Mouse (Mus musculus) NIH3T3 (cell line): ENCODE results near the gene 1700093K21Rik.
"Not testable (repeated sequence)": the region's sequence is repeated elsewhere in the genome, so short reads cannot be mapped to it uniquely, and the experiment has no call there.

Experiments
- DNase-seq: peaks from one replicate; pipeline ENCODE4 v3.0.0-alpha.2; 2012; ENCODE audit warnings: low read depth

The 1700093K21Rik gene

DNA sequence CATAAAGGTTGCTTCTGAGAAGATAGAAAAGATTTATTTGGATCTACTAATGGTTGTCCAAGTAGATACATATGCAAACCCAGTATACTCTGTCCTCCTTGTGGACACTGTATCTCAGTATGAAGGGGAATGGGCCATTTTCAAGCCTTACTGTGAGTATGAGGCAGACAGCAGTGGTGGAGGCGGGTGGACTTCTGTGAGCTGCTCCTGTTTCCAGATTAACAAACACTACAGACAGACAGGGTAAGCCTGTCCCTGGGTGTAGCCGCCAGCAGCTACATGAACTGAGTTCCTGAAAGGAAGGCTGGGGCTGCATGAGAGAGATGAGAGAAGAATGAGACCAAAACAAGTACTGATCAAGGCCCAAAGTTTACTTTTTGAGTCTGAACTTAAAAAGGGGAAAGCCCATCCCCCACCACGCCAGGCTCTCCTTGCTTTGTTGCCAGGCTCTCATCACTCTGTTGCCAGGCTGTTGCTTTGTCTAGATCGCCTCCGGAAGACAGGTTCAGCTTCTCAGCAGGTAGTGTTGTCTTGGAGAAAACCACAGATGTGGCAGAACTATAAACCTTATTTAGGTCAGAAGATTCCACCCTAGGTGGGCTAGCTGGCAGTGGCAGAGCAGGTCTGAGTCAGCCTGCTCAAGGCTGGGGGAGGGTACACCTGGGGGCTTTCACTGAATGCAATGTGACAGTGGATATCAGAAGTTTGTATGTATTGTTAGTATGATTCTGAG lies at the start of gene 1700093K21Rik:
TSS of gene 1700093K21Rik (minus strand) at position 683 of the 733 bp plus-strand sequence.
- DNase-seq: no peak

DNA sequence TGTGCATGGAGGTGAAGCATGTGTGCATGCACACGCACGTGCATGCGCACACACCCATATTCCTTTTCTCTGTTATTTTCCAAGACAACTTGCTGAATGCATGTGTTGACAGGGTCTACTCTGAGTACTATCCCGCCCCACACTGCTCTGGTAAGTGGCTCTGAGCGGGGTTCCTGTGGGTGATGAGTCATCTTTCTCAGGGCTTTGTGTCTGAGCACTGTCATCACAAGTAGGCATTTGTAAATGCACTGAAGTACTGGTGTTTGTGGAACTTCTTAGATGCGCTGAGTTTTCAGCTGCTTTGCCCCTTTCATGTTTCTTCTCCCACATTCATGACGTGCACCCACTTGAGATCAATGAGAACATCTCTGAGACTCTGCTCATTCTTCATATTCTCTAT lies 49.2 kb upstream of the 1700093K21Rik start:
- peak; percentile 44 for DNase-seq

- peak; percentile 88 for DNase-seq
Observed at GRCm38 (mm10) chr11:23565761-23566160, 44.8 kb upstream of the 1700093K21Rik start.

DNA sequence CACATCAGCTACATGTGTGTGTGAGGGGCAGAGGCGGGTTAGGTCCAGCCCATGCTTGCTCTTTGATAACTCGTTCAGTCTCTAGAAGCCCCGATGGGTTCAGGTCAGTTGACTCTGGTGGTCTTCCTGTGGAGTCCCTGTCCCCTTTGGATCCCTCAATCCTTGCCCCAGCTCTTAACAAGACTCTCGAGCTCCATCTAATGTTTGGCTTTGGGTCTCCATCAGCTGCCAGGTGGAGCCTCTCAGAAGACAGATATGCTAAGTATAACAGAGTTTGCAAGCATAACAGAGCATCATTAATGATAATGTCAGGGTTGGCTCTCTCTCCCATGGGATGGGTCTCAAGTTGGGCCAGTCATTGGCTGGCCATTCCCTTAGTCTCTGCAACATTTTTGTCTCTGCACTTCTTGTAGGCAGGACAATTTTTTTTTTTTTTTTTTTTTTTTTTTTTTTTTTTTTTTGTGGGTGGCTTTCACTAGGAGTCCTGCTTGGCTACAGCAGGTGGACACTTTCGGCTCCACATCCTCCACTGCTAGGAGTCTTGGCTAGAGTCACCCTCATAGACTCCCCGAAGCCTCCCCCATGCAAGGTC lies 36.2 kb upstream of the 1700093K21Rik start:
- no peak for DNase-seq

GRCm38 (mm10) chr11:23537446-23537845 lies 16.5 kb upstream of the 1700093K21Rik start:
- no peak for DNase-seq

DNA sequence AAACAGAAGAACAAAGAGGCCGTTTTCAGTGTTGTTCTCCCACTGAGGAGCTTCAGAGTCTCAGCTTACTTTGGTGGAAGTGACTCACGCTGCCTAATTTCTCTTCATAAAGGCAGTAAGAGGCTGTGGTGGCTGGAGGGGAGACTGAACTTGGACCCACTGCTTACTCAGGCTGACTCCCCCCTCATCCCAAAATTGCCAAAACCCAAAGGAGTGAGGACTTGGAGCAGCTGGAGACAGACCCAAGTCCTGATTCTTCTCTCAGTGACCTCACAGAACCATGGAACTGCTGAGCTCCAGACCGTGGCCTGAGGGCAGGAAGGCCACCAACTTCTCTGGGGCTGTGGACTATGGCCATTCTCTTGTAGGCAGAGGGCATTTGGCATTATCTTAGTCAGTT lies 2.0 kb downstream of the 1700093K21Rik start:
- no peak for DNase-seq

DNA sequence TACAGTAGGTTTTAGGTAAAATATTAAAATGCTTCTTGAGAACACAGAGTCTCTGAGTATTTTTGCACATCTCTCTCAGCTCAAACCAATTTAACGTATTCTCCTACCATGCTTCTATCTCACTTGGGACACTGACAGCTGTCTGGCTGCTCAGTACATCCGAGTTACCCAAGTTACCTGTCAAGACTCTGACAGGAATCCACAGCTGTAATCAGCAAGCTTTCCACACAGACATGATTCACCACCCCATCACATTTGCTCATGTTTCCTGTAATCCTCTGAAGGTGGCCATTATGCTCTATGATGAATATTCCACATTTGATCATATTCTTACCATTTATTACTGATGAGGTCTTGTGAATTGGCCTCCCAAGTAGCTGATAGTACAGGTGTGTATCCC lies 5.6 kb downstream of the 1700093K21Rik start:
- DNase-seq: no peak

GRCm38 (mm10) chr11:23514785-23515184 lies 6.2 kb downstream of the 1700093K21Rik start:
- not testable (repeated sequence) for DNase-seq

- not testable (repeated sequence) for DNase-seq
Observed at GRCm38 (mm10) chr11:23504801-23505200, 16.2 kb downstream of the 1700093K21Rik start.

DNA sequence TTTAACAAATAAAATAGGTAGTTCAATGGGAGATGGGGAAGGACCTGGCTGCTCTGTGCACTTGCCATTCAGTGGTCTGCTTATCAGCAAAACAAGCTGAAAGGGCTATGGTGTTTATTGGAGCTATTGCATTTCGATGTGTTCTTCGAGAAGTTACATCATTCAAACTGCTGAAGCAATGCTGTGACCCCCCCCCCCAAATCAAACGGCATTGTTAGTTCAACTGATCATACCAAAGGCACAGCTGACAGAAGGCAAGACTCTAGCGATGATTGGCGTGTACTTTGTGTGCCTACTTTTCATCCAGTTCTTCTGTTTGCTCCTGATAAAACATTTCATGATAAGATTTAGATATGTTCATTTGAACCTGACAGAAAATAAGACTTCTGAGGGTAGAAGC lies 22.3 kb downstream of the 1700093K21Rik start:
- peak; percentile 30 for DNase-seq

GRCm38 (mm10) chr11:23497718-23498509 lies 23.0 kb downstream of the 1700093K21Rik start, which contains the start of gene Ahsa2:
Ahsa2 (minus strand) TSS chr11:23498030.
- DNase-seq: peak; percentile 98

- DNase-seq: peak; percentile 83
Observed at GRCm38 (mm10) chr11:23497335-23497717, 23.6 kb downstream of the 1700093K21Rik start.

DNA sequence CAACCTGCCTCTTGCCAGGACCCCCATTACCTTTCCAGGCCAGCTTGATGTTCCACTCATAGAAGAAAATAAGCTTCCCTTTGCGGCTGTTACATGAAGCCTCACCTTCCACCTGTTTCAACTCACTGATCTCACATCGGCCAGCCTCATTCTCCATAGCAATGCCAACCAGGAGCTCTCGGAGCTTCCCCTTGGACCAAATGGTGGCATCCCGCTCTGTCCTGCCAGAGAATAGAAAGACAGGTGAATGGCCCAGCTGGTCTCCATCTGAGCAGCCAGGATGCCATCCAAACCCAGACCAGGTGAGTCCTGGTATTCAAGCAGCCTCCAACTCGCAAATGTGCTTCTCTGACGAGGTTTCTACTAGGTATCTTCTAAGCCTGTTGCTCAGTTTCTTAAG lies 24.3 kb downstream of the 1700093K21Rik start:
- DNase-seq: no peak

- no peak for DNase-seq
Observed at GRCm38 (mm10) chr11:23495231-23495630, 25.7 kb downstream of the 1700093K21Rik start.

DNA sequence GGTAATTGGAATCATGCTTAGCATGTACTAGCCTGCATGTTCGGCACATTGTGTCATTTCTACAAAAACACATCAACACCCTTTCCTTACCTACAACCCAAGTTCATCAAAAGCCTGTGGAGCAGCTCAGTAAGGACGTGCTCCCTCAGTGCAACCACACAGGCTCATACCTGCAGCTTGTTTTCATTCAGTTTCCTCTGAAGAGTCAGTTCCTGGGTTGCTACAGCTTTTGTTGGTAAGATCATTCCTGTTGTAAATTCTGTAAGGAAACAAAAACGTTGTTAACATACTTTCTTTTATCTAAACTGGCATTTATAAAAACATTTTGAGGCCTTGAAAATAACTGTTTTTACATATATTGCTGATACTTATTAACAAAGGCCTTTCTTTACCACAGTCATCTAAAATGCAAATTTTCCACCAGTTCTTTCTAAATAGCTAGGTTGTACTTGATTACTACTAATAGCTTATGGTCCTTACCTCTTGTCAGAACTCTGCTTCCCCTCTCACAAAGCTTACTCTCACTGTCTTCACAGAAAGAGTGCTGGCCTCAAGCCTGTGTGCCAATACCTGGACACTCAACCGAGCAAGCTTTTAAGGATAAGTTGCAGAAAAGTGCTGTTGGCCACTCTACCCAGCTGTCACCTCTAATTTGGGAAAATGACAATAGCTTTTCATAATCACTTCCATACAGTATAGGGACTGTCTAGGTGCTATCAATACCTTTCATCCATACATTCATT lies 28.7 kb downstream of the 1700093K21Rik start:
- no peak for DNase-seq

DNA sequence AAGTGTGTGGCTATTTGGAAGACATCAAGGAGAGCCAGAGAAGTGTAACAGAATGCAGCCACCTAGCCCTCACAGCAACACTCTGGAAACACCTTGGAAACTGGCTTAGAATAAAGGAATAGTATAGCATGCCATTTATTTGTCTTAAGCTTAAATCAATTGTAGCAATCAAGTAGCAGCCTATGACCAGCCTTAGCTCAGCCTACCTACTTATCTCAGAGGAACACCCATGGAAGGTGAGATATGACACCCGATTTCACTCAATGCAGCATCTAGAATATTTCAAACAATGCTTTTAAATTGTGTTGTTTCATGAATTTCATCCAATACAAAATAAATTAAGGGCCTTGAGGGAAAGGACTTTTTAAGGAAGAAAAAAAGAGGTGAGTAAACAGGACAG lies 31.0 kb downstream of the 1700093K21Rik start:
- DNase-seq: no peak
